Mouse (Mus musculus) right cerebral cortex, postnatal 4 days (tissue): ENCODE measurements around the gene Arhgef38.

Experiments used
- DNase-seq: peaks from one replicate; pipeline ENCODE4 v3.0.0-alpha.2; 2022

Gene Arhgef38

DNA sequence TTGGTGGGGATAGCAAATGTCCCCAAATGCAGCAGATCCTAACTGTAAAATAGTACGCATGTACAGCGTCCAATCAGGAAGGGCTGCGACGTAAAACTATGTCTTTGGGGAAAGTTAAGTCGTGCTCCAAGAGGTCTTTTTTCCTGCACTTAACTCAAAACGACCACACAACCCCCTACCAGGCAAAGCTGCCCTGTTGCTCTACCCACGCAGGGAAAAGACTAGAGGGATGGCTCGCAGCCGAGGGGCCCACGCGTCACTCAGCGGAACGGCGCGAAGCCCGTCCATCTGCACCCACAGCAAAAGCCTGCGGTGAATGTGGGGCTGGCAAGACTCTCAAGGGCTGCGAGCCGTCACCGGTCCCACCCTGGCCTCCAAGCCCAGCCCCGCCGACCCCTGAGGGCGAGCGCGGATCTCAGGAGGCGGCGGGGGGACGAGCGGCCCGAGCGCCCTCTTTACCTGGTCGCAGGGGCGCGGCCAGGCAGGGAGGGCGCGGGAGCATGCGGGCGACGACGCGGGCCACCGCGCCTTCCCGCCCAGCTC is 143.6 kb downstream of the Arhgef38 start:
- DNase-seq: peak; percentile 57

- no peak for DNase-seq
Measured at GRCm38 (mm10) chr3:133090247-133091120, 144.3 kb downstream of the Arhgef38 start.

- DNase-seq: no peak
Measured at GRCm38 (mm10) chr3:133085858-133086257, 148.9 kb downstream of the Arhgef38 start.

DNA sequence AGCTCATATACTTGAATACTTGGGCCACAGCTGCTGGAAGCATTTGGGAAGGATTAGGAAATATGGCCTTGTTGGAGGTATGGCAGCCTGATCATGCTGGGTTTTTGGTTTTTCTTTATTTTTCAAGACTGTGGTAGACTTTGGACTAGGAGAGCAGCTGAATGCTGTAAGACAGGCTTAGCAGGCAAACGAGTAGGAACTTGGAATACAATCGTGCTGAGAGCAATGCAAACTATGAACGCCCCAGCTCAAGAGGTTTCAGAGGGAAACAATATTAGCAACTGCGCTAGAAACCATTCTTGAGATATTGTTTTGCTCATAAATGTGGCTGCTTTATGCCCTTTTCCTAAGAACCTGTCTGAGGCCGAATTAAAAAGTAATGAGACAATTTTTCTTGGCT is 152.0 kb downstream of the Arhgef38 start:
- DNase-seq: no peak

GRCm38 (mm10) chr3:133075560-133075959 is 159.2 kb downstream of the Arhgef38 start:
- DNase-seq: no peak
